Mouse (Mus musculus) neural tube, embryonic 13.5 days (tissue): ENCODE data around the gene Gm7168. TPM values are rescaled to one million over a fixed set of nuclear protein-coding genes. Genes with fewer than 3 reads are reported as not detected.

ENCODE experiments used
- polyA plus RNA-seq: library from polyadenylated mRNA; unstranded; fragments of >200 nt; fragmentation: Nextera tagmentation; extraction: Ambion mirVana; gene quantifications from 2 replicates; pipeline ENCODE4 v1.2.1, GENCODE M21; 2015

The Gm7168 gene
- polyA plus RNA-seq, 1 experiment from 2014 or later, result not detected

Other genes with a start within 250 kb of the Gm7168 start
- gene Afdn, start 187.8 kb upstream of the Gm7168 start, polyA plus RNA-seq, result 127 and 134 TPM in 2 replicates
- 17.8 and 18.5 TPM in 2 replicates for gene Tcte2, start 186.5 kb upstream of the Gm7168 start, polyA plus RNA-seq
- not detected in 2 replicates for gene Gm7356, start 55.3 kb downstream of the Gm7168 start, polyA plus RNA-seq
- not detected in 2 replicates for gene Gm7358, start 111.2 kb downstream of the Gm7168 start, polyA plus RNA-seq